Mouse (Mus musculus): ENCODE measurements around the gene Ubiad1.

DNA sequence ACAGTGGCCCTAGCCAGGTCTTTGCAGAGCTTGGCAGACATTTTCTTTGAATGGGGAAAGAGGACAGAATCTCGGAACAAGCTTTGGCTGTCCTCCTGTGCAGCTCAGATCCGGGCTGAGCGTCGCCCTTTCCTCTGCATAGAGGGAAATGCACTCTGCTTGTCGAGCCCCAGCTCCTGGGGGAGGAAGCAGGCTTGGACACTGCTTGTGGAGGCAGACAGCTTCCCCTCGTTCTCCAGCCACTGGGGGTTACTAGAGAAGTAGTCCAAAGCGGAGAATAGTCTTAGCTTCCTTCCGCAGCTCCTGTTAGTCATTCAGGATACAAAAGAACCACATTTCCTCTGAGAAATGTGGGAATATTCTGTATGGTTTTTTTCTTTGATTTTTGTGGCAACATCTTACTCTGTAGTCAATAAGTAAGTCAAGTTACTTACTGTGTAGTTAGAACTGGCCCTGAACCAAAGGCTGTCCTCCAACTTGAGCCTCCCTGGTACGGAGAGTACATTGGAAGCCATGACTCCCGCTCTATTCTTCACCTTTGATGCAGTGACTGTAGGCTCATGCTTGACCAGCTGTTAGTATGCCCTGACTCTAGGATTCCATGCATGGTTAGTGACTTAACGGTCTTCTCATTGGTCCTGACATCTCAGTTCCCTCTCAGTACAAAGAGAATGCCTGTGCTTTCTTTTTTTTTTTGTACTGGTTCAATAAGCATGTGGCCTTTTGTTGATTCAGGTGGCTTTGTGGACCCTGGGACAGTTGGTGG, 25.1 kb upstream of the Ubiad1 start:
- no peak for TF ChIP-seq CTCF (conservative IDR thresholded peaks at IDR 0.05; ENCODE audit: insufficient read depth, insufficient read length, low read depth, low read length)
- TF ChIP-seq POLR2A (IDR thresholded peaks at IDR 0.05; ENCODE audit: low read depth, low read length), result no peak

All from kidney, adult 2 months (tissue).